Mouse (Mus musculus) adrenal gland, postnatal 14 days (tissue): Measurements from ENCODE around the gene Slirp. TPM values are rescaled to one million over a fixed set of nuclear protein-coding genes. Genes with fewer than 3 reads are reported as not detected.
"Not testable (repeated sequence)": the region's sequence is repeated elsewhere in the genome, so short reads cannot be mapped to it uniquely, and the experiment has no call there.

Experiments used
- DNase-seq: peaks from one replicate; pipeline ENCODE4 v3.0.0; 2021; ENCODE audit warnings: mixed read lengths
- microRNA-seq, 2 experiments: library from miRNA; unstranded; fragments of <30 nt; microRNA quantifications; one replicate each; pipeline ENCODE4 v1.2.0; 2021
- total RNA-seq: library from RNA; stranded (reverse); gene quantifications from 2 replicates; pipeline ENCODE4 v1.2.3, GENCODE M21; 2021

Gene Slirp
- total RNA-seq, 1 experiment from 2014 or later: 158 TPM

- DNase-seq: no peak
Measured at GRCm38 (mm10) chr12:87428885-87429284, 14.8 kb upstream of the Slirp start.

- no peak for DNase-seq
Measured at GRCm38 (mm10) chr12:87442177-87443114, 1.2 kb upstream of the Slirp start.

GRCm38 (mm10) chr12:87443115-87443699 lies 489 bp upstream of the Slirp start:
- DNase-seq: no peak

GRCm38 (mm10) chr12:87444211-87444610 lies 515 bp downstream of the Slirp start:
- DNase-seq: no peak

- DNase-seq: no peak
Measured at GRCm38 (mm10) chr12:87449456-87449855, 5.8 kb downstream of the Slirp start.

- no peak for DNase-seq
Measured at GRCm38 (mm10) chr12:87464678-87465297, 21.1 kb downstream of the Slirp start.

- peak; percentile 44 for DNase-seq
Measured at GRCm38 (mm10) chr12:87470263-87471136, 26.8 kb downstream of the Slirp start.

GRCm38 (mm10) chr12:87471421-87471963 lies 27.8 kb downstream of the Slirp start:
- DNase-seq: no peak

GRCm38 (mm10) chr12:87471964-87472786 lies 28.5 kb downstream of the Slirp start, which contains the start of gene Snw1:
Snw1 (minus strand) TSS chr12:87472274.
- peak; percentile 96 for DNase-seq

GRCm38 (mm10) chr12:87474756-87475155 lies 31.1 kb downstream of the Slirp start:
- DNase-seq: no peak

- DNase-seq: not testable (repeated sequence)
Measured at GRCm38 (mm10) chr12:87482482-87482881, 38.8 kb downstream of the Slirp start.

GRCm38 (mm10) chr12:87488683-87489082 lies 45.0 kb downstream of the Slirp start:
- not testable (repeated sequence) for DNase-seq

GRCm38 (mm10) chr12:87494421-87494820 lies 50.7 kb downstream of the Slirp start, which contains the start of gene Gm5788:
Gm5788 (plus strand) TSS chr12:87494721.
- not testable (repeated sequence) for DNase-seq

Small RNAs within 50 kb of the gene (microRNA-seq; reads per million reads assigned to microRNA genes)
- 78.9 to 85.3 reads per million in 2 experiments for gene Mir3068

Other genes with a start within 250 kb of the Slirp start
- 2.0 and 2.7 TPM in 2 replicates for gene Samd15, start 244.2 kb upstream of the Slirp start, total RNA-seq
- 22.6 and 23.4 TPM in 2 replicates for gene Tmed8, start 243.4 kb upstream of the Slirp start, total RNA-seq
- gene Noxred1, start 205.2 kb upstream of the Slirp start, total RNA-seq: 0.33 and 0.90 TPM in 2 replicates
- 35.6 and 41.5 TPM in 2 replicates for gene Vipas39, start 177.6 kb upstream of the Slirp start, total RNA-seq
- gene Ahsa1, start 177.4 kb upstream of the Slirp start, total RNA-seq: 139 and 160 TPM in 2 replicates
- 0.34 TPM in 1 of 2 replicates, not detected in the other for gene Ism2, start 144.2 kb upstream of the Slirp start, total RNA-seq
- 174 and 200 TPM in 2 replicates for gene Sptlc2, start 55.5 kb upstream of the Slirp start, total RNA-seq
- gene Alkbh1, start 121 bp downstream of the Slirp start, total RNA-seq: 21.7 and 23.6 TPM in 2 replicates
- gene Snw1, start 28.4 kb downstream of the Slirp start, total RNA-seq: 63.3 and 67.8 TPM in 2 replicates
- not detected in 2 replicates for gene Gm5788, start 50.8 kb downstream of the Slirp start, total RNA-seq
- not detected in 2 replicates for gene Gm8300, start 70.4 kb downstream of the Slirp start, total RNA-seq
- gene Oog1, start 158.8 kb downstream of the Slirp start, total RNA-seq: not detected in 2 replicates
- not detected in 2 replicates for gene Gm4027, start 175.0 kb downstream of the Slirp start, total RNA-seq
- not detected in 2 replicates for gene Gm16381, start 200.7 kb downstream of the Slirp start, total RNA-seq